Mouse (Mus musculus) heart, postnatal 0 days (tissue): ENCODE measurements around the gene Cd4.

Source experiments
- CTCF ChIP-seq: IDR thresholded peaks from 2 replicates; pipeline ENCODE4 v1.5.1; 2016; ENCODE audit warnings: antibody characterized with exemption, control low read depth, low read depth
- EP300 ChIP-seq: IDR thresholded peaks from 2 replicates; pipeline ENCODE4 v1.6.1; 2016; ENCODE audit warnings: antibody characterized with exemption, low read depth

GRCm38 (mm10) chr6:124865766-124866362 is 22.2 kb downstream of the Cd4 start:
- TF ChIP-seq CTCF (no peak), EP300 (no peak)
